ENCODE assay signal across 9 mouse cellular contexts in genomic region chr12:55837495-55837894, GRCm38 (mm10). TPM values are rescaled to one million over a fixed set of nuclear protein-coding genes. Genes with fewer than 3 reads are reported as not detected.
DNase-seq lines count a peak whose midpoint lies in the region; ATAC-seq lines count a peak whose summit lies in the region.
"Had no signal": no experiment of that assay in that cellular context is flagged by ENCODE, and none has a peak within 500 bp of the region (broad histone marks: within the 10 kb centered on the region; RNA-seq: fewer than 3 reads in every experiment).

No protein-coding gene starts in this region.

- peaks cover 11% of the 10 kb centered on the region for H3K36me3 ChIP-seq in lung, embryonic 16.5 days (ENCODE audit: control insufficient read depth, insufficient read depth, low read length)
- H3K36me3 ChIP-seq in limb, embryonic 10.5 days: peaks cover 23% of the 10 kb centered on the region
- H3K36me3 ChIP-seq in neural tube, embryonic 12.5 days: peaks cover 10% of the 10 kb centered on the region

- no peaks in the 10 kb centered on the region for H3K27me3 ChIP-seq in lung, embryonic 16.5 days (ENCODE audit: control insufficient read depth, insufficient read depth, low read depth, low read length)
- H3K27me3 ChIP-seq in limb, embryonic 10.5 days (ENCODE audit: low read depth, poor library complexity, severe bottlenecking): no peaks in the 10 kb centered on the region
- no peaks in the 10 kb centered on the region for H3K27me3 ChIP-seq in neural tube, embryonic 12.5 days (replicated peaks)

- DNase-seq in cerebellum, adult 9-10 months: peak; percentile 23
- DNase-seq in cerebellum, postnatal 14 days: no peak
- no peak for DNase-seq in lung, postnatal 25 days (ENCODE audit: low spot score)
- no peak for DNase-seq in limb, embryonic 10.5 days (ENCODE audit: low spot score)
- DNase-seq in right cerebral cortex, postnatal 36 days (ENCODE audit: low spot score in 2 of 2): no peak
- no peak for DNase-seq in natural killer cell, adult 2 months (ENCODE audit: low spot score in 2 of 2)
- DNase-seq: thymus, adult 18-20 months had no signal

- no peak overlapping the region for H3K27ac ChIP-seq in lung, embryonic 16.5 days (ENCODE audit: low read length)
- H3K27ac ChIP-seq in limb, embryonic 10.5 days: no peak overlapping the region
- no peak overlapping the region for H3K27ac ChIP-seq in neural tube, embryonic 12.5 days

- peaks cover 10% of the 10 kb centered on the region for H3K4me1 ChIP-seq in lung, embryonic 16.5 days (replicated peaks; ENCODE audit: control insufficient read depth, insufficient read depth, low read length)
- H3K4me1 ChIP-seq in limb, embryonic 10.5 days: peaks cover 9% of the 10 kb centered on the region
- H3K4me1 ChIP-seq in neural tube, embryonic 12.5 days: peaks cover 8% of the 10 kb centered on the region

- 46% methylated on average over 3 of the region's 3 CpGs for WGBS in lung, embryonic 16.5 days
- WGBS in limb, embryonic 10.5 days: 88% methylated on average over 3 of the region's 3 CpGs
- whole genome bisulfite sequencing in neural tube, embryonic 12.5 days: 70% methylated on average over 3 of the region's 3 CpGs

- peak overlapping the region; percentile 81 for H3K4me2 ChIP-seq in lung, embryonic 16.5 days (ENCODE audit: low read depth, low read length)
- peak overlapping the region; percentile 74 for H3K4me2 ChIP-seq in neural tube, embryonic 12.5 days (replicated peaks)

- no peaks in the 10 kb centered on the region for H3K9me3 ChIP-seq in lung, embryonic 16.5 days (ENCODE audit: control insufficient read depth, low read length)
- H3K9me3 ChIP-seq in limb, embryonic 10.5 days (replicated peaks): no peaks in the 10 kb centered on the region
- no peaks in the 10 kb centered on the region for H3K9me3 ChIP-seq in neural tube, embryonic 12.5 days

- no peak overlapping the region for H3K9ac ChIP-seq in lung, embryonic 16.5 days (ENCODE audit: low read length)
- H3K9ac ChIP-seq in neural tube, embryonic 12.5 days: no peak overlapping the region

- no peak for ATAC-seq in lung, embryonic 16.5 days (ENCODE audit: low read depth)
- ATAC-seq in neural tube, embryonic 12.5 days (ENCODE audit: low FRiP score, low read depth): no peak

- peak overlapping the region; percentile 79 for H3K4me3 ChIP-seq in lung, embryonic 16.5 days (ENCODE audit: low read length)
- H3K4me3 ChIP-seq in limb, embryonic 10.5 days: peak overlapping the region; percentile 88
- H3K4me3 ChIP-seq in neural tube, embryonic 12.5 days: no peak overlapping the region

RNA-seq across cellular contexts. Expression of gene Brms1l, which starts 1.4 kb away (rescaled TPM):
- 44.9 and 45.3 TPM in 2 replicates for polyA plus RNA-seq in lung, embryonic 16.5 days (2015; fragmentation: Nextera tagmentation; extraction: Ambion mirVana)
- polyA plus RNA-seq in limb, embryonic 10.5 days (2016; fragmentation: Nextera tagmentation; extraction: Ambion mirVana): 35.6 and 45.9 TPM in 2 replicates
- polyA plus RNA-seq in neural tube, embryonic 12.5 days (2016; fragmentation: Nextera tagmentation; extraction: Ambion mirVana): 44.4 and 46.3 TPM in 2 replicates

RNA-seq across cellular contexts. Expression of gene Ralgapa1, which starts 16.5 kb away (rescaled TPM):
- 13.6 and 13.8 TPM in 2 replicates for polyA plus RNA-seq in lung, embryonic 16.5 days (2015; fragmentation: Nextera tagmentation; extraction: Ambion mirVana)
- polyA plus RNA-seq in limb, embryonic 10.5 days (2016; fragmentation: Nextera tagmentation; extraction: Ambion mirVana): 8.1 and 10.5 TPM in 2 replicates
- polyA plus RNA-seq in neural tube, embryonic 12.5 days (2016; fragmentation: Nextera tagmentation; extraction: Ambion mirVana): 23.0 and 25.2 TPM in 2 replicates
